Mouse (Mus musculus) urinary bladder, postnatal 10 days (tissue): ENCODE data around the gene Vegfd.

Source experiments
- DNase-seq: peaks from one replicate; pipeline ENCODE4 v3.0.0; 2022; ENCODE audit warnings: low spot score

Vegfd gene

DNA sequence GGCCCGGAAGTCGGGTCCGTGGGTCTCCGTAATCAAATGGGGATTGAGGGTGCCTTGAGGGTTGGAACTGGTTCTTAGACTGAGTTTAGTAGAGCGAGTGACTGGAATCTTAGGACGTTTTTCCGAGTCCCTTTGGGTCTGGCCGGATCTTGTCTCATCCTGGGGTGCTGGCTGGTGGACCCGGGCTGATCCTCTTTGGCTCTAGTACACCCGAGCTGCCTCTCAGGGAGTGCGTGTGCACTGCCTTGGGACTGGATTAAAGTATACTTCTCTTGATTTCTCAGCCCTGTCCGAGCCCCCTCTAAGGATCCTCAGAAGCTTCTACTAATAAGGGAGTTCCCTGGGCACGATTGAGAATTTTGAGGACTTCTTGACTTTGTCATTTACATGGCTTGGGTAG is 46.8 kb downstream of the Vegfd start:
- no peak for DNase-seq

DNA sequence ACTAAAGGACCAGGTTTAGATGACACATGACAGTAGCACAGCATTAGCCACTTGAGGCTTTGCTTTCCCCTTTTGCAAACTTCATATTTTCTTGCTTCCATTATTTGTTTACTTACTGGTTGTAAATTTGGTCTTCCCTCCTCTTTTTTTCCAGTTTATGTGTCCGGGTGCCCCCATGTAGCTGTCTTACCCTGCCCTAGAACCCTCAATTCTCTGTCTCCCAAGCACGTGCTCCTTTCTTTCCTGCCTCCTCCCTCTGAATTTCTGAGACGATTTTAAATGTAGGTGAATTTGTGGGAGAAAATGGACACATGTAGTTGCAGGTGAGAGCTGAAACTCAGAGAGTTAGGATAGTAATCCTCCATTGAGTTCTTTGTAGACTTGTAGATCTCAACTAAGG is 47.3 kb downstream of the Vegfd start:
- DNase-seq: no peak

- no peak for DNase-seq
Observed at GRCm38 (mm10) chrX:164424821-164425220, 51.6 kb downstream of the Vegfd start.

- DNase-seq: no peak
Observed at GRCm38 (mm10) chrX:164427295-164427694, 54.1 kb downstream of the Vegfd start.

DNA sequence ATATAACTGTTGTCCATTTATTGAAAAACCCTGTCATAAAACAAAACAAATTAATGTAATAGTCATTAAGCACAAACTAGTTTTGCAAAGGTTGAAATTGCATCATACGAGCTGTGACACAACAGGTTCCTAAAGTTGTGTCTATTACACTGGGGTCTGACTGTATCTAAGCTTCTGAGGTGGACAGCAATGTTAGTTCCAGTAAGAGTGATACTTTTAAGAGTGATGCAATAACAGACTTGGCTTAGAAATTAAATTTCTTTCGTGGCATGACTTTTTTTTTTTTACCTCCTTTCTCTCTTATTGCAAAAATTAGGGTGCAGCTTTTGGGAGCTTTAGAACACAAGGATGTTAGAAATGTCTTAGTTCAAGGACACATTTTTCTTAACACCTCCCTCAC is 55.0 kb downstream of the Vegfd start:
- DNase-seq: no peak

GRCm38 (mm10) chrX:164430621-164431020 is 57.4 kb downstream of the Vegfd start:
- no peak for DNase-seq

DNA sequence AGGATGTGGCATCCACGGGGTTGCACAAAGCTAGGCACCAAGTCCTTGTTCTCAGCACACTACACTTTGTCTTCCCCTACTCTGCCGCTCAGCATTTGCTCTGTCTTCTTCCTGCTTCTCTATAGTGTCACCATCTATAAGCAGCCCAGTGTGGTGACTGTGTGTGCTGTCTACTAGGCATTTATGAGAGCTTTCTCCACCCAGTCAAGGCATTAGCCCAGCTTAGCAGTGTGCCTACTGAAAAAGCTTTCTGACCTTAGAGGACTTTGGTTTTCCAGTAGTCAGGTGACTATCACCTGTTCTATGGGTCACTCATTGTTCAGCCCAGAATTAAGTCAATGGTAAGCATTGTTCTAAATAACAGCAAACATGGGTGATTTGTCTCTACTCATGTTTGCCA is 58.0 kb downstream of the Vegfd start:
- DNase-seq: no peak

- DNase-seq: no peak
Observed at GRCm38 (mm10) chrX:164431541-164431940, 58.4 kb downstream of the Vegfd start.

GRCm38 (mm10) chrX:164432682-164433081 is 59.5 kb downstream of the Vegfd start:
- DNase-seq: no peak

GRCm38 (mm10) chrX:164436709-164437108 is 63.5 kb downstream of the Vegfd start, which contains the start of gene Asb11:
Gene Asb11 (plus strand): TSS chrX:164436994.
- no peak for DNase-seq

DNA sequence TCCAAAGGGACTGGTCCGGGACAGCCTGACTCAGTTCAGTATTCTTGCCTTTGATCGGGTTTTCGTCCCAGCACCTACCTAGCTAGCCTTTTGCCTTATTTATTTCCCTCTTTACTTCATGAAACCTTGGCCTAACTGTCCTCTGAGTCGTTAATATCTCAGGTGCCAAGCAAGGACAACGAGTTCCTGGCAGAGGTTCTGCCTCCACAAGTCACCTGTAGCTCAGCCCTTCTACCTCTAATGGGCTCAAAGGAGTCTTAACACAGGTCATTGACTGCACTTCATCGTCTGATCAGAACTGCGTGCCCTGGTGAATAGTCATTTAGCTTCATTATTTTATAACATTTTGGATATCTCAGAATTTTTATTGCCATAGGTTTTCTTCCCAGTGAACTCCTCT is 66.3 kb downstream of the Vegfd start:
- DNase-seq: no peak

DNA sequence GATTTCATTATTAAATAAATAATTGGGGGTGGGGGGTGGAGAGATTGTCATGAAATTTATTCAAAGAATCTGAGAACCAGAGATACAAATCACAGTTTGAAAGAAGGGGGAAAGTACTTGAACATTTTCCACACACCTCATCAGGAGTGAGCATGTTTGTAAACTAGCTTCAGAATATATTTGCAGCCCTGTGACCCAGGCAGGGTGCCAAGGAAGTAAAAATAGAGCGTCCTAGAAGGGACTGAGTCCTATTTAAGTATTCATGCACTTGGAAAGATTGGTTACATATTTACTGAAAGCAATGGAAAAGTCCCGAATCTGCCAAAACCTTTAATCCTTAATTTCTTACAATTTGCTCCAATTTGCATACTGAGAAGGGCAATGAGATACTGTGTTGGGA is 67.0 kb downstream of the Vegfd start:
- no peak for DNase-seq

GRCm38 (mm10) chrX:164440703-164441102 is 67.5 kb downstream of the Vegfd start:
- no peak for DNase-seq

GRCm38 (mm10) chrX:164441306-164441705 is 68.1 kb downstream of the Vegfd start:
- DNase-seq: no peak

DNA sequence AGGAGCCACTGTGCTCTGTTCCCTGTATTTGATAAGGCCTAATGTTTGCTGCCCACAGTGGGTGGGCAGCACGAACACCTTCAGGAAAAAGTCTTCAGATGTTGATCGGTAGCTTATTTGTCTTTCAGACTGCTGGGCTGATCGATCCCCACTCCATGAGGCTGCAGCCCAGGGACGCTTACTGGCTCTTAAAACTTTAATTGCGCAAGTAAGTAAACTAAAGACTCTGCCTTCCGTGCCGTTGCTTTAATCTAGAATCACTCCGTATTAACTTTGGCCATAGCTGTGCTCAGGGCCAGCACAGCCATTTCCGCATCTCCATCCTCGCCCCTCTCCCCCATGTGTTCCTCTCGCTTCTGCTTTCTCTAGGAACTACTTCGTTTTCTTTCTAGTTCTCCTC is 72.4 kb downstream of the Vegfd start:
- DNase-seq: no peak

DNA sequence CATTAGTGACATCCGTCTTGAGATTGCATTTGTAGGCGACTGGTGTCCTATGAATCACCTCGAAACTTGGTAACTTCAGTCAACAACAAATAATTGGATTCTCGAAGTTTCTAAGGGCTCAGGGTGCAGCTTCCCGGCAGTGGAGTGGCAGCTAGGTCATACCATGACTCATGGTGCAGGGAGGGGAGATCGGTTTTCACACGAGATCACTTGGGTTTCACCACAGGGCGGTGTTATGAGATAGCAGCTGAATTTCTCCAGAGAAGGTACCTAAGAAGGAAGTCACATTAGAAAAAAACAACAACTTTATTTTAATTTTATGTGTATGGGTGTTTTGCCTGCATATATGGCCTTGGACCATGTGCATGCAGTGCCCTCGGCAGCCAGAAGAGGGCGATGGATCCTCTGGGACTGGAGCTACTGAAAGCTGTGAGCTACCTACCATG is 73.0 kb downstream of the Vegfd start:
- DNase-seq: no peak

DNA sequence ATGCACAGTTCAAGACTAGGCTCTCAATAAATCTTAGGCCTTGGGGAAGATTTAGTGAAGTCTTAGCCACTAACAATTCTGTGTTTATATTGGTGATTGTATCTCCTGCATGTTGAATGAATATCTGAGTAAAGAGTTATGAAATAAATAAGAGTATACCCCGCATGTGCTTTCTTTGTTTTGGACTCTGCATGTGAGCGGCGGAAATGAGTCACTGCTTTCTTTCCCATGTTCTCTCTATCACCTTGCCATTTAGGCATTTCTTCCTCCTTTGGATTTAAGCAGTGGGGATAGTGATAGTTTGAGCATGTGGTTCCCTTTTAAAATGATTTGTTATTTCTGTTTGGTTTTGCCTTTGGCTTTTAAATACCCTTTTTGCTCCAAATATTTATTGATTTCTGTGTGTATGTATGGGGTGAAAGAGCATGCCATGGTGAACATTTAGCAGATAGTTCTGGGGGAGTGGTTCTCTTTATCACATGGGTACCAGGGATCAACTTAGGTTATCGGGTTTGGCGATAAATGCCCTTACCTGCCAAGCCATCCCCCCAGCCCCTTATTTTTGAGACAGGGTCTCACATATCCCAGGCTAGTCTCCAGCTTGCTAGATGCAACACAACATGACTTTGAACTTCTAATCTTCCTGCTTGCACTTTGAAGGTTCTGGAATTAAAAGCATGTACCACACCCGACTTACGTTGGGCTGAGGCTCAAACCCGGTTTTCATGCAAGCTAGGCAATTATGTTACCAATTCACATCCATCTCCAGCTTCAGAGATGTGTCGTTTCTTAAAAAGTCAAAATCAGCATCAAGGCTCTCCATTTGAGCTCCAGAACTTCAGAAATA is 73.9 kb downstream of the Vegfd start:
- no peak for DNase-seq

GRCm38 (mm10) chrX:164447682-164448071 is 74.5 kb downstream of the Vegfd start:
- no peak for DNase-seq

- no peak for DNase-seq
Observed at GRCm38 (mm10) chrX:164449201-164449600, 76.0 kb downstream of the Vegfd start.
